ENCODE assay signal across 8 mouse cellular contexts in the genomic region with DNA sequence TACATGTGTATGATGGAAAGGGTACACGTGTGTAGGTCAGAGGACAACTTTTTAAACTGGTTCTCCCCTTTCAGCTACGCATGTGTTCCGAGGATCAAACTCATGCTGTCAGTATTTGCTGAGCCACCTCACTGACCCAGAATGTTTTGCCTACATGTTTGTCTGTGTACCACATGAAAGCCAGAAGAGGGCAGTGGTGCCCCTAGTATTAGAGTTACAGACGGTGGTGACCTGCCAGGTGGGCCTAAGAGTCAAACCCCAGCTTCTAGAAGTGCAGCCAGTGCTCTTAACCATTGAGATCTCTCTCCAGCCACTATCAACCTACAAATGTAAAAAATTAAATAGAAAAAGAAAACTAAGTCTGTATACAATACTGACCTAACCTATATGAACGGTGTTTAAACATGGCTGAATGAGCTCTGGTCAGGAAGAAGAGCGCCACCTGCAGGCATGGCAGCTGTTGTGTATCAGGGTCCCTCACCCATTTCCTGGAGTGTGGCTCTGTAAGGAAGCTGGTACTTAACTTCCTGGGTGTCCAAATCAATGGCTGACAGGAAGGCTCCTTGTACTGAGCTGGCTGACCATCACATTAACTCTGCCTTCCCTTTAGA. TPM values are rescaled to one million over a fixed set of nuclear protein-coding genes. Genes with fewer than 3 reads are reported as not detected.
DNase-seq lines count a peak whose midpoint lies in the region; ATAC-seq lines count a peak whose summit lies in the region.

No protein-coding gene starts in this region.

- ATAC-seq in liver, embryonic 12.5 days, result no peak
- no peak for ATAC-seq in erythroblast, adult 5-6 weeks (replicated peaks; ENCODE audit: low FRiP score, poor library complexity, severe bottlenecking)

- H3K36me3 ChIP-seq in liver, embryonic 12.5 days, result peaks cover 99% of the 10 kb centered on the region

- no peaks in the 10 kb centered on the region for H3K27me3 ChIP-seq in liver, embryonic 12.5 days (replicated peaks)

- no peak overlapping the region for H3K9ac ChIP-seq in liver, embryonic 12.5 days

- DNase-seq in adrenal gland, adult 18-20 months (ENCODE audit: low spot score in 2 of 2), result peak; percentile 35 to 50
- no peak for DNase-seq in adrenal gland, postnatal 4 days (ENCODE audit: low spot score in 2 of 2)
- peak; percentile 56 for DNase-seq in liver
- DNase-seq in adrenal gland, postnatal 10 days, result peak; percentile 49
- peak; percentile 32 for DNase-seq in kidney, postnatal 14 days
- DNase-seq in retina, postnatal 7 days (ENCODE audit: low read depth, low spot score), result peak; percentile 28

- no peak overlapping the region for H3K27ac ChIP-seq in liver, embryonic 12.5 days

- 83% methylated on average over 6 of the region's 6 CpGs for WGBS in liver, embryonic 12.5 days (ENCODE audit: insufficient replicate concordance)

- no peak overlapping the region for H3K4me2 ChIP-seq in liver, embryonic 12.5 days

- no peaks in the 10 kb centered on the region for H3K4me1 ChIP-seq in liver, embryonic 12.5 days

- no peaks in the 10 kb centered on the region for H3K9me3 ChIP-seq in liver, embryonic 12.5 days (replicated peaks)

- no peak overlapping the region for H3K4me3 ChIP-seq in liver, embryonic 12.5 days

RNA-seq across cellular contexts. Expression of a gene that starts 51.7 kb away (rescaled TPM):
- 10 to 100 TPM; 35.3 to 37.5 TPM for total RNA-seq in adrenal gland, adult 18-20 months (2021)
- total RNA-seq in adrenal gland, postnatal 4 days (2021), result 10 to 100 TPM; 41.3 to 44.8 TPM
- polyA plus RNA-seq in liver, embryonic 12.5 days (2016; fragmentation: Nextera tagmentation; extraction: Ambion mirVana), result 13.0 and 13.5 TPM in 2 replicates
- total RNA-seq in adrenal gland, postnatal 10 days (2021), result 10 to 100 TPM; 28.2 to 28.7 TPM
- 4.0 and 20.9 TPM in 2 replicates for total RNA-seq in erythroblast, adult 5-6 weeks (2015; ENCODE audit: low replicate concordance)
- total RNA-seq in erythroblast, adult 5-6 weeks (2017; ENCODE audit: low replicate concordance), result 10.7 and 19.5 TPM in 2 replicates

Comparison
In these comparisons a context has a peak if more than half of its experiments do, and no peak if none do; other contexts are left out.
1. DNase-seq: peak in adrenal gland, adult 18-20 months (2 of 2), liver (single experiment), adrenal gland, postnatal 10 days (single experiment), kidney, postnatal 14 days (single experiment) and retina, postnatal 7 days (single experiment); none in adrenal gland, postnatal 4 days (0 of 2).